Mouse (Mus musculus) forebrain, embryonic 11.5 days (tissue): ENCODE measurements around the gene Il34. TPM values are rescaled to one million over a fixed set of nuclear protein-coding genes. Genes with fewer than 3 reads are reported as not detected.

ENCODE experiments used
- ATAC-seq: fragments of 200-750 bp; cut with Nextera tagmentation; replicated peaks from 2 replicates; pipeline ENCODE4 v1.8.0; 2017; ENCODE audit warnings: moderate TSS enrichment; ENCODE audit not compliant: low FRiP score
- DNase-seq: peaks from one replicate; pipeline ENCODE4 v3.0.0-alpha.2; 2017; ENCODE audit warnings: low spot score
- H3K27ac ChIP-seq: fragments of 300-500 bp; sonication (generic); 2 replicates; pipeline ENCODE4 v1.5.1; 2014; ENCODE audit warnings: low read depth, low read length
- H3K27me3 ChIP-seq: fragments of 300-500 bp; sonication (generic); 2 replicates; pipeline ENCODE4 v1.6.1; 2014; ENCODE audit warnings: mild to moderate bottlenecking, low read length, mixed read lengths; ENCODE audit not compliant: control insufficient read depth, insufficient read depth
- H3K36me3 ChIP-seq: fragments of 300-500 bp; sonication (generic); 2 replicates; pipeline ENCODE4 v1.6.1; 2014; ENCODE audit warnings: mild to moderate bottlenecking, low read length, moderate library complexity, mixed read lengths; ENCODE audit not compliant: control insufficient read depth, insufficient read depth
- H3K4me1 ChIP-seq: fragments of 300-500 bp; sonication (generic); replicated peaks from 2 replicates; pipeline ENCODE4 v1.6.1; 2014; ENCODE audit warnings: low read length, mixed read lengths; ENCODE audit not compliant: control insufficient read depth, insufficient read depth
- H3K4me2 ChIP-seq: fragments of 300-500 bp; sonication (generic); 2 replicates; pipeline ENCODE4 v1.6.1; 2014; ENCODE audit warnings: low read depth, mild to moderate bottlenecking, low read length, moderate library complexity, mixed read lengths; ENCODE audit not compliant: severe bottlenecking
- H3K4me3 ChIP-seq: fragments of 300-500 bp; sonication (generic); 2 replicates; pipeline ENCODE4 v1.5.1; 2014; ENCODE audit warnings: low read depth, low read length
- H3K9ac ChIP-seq: fragments of 300-500 bp; sonication (generic); 2 replicates; pipeline ENCODE4 v1.6.1; 2014; ENCODE audit warnings: low read length
- H3K9me3 ChIP-seq: fragments of 300-500 bp; sonication (generic); 2 replicates; pipeline ENCODE4 v1.6.1; 2016; ENCODE audit warnings: low read length, mixed read lengths; ENCODE audit not compliant: control insufficient read depth
- WGBS: fragments of 180-500 bp; shearing (Covaris S2); extraction: QIAGEN DNeasy Blood & Tissue Kit; methylation state at CpG from one replicate; pipeline ENCODE4 v1.1.7; 2014; 5-methylcytosine and 5-hydroxymethylcytosine counted together
- polyA plus RNA-seq: library from polyadenylated mRNA; unstranded; fragments of >200 nt; fragmentation: Nextera tagmentation; extraction: Ambion mirVana; gene quantifications from 2 replicates; pipeline ENCODE4 v1.2.1, GENCODE M21; 2014

Gene Il34
- polyA plus RNA-seq, 1 experiment from 2014 or later, result 0.29 TPM

DNA sequence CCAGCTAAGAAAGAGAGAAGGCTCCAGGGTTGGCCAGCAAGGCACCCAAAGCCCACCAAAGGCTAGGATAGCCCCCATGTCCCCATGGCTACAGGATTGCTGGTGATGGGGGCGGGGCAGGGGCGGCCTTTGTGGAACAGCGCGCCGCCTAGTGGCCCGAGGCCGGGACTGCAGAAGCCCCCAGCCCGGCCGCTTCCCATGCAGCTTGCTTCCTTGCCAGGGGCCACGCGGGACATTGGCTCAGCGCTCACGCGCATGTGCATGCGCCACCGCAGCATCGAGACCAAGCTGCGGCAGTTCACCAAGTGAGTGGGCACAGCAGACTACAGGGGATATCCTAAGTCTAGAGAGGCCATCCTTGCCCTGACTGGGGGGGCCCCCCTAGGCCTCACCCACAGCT lies 78.8 kb downstream of the Il34 start:
- H3K27me3 ChIP-seq, result no peaks in the 10 kb centered on the region
- no peak overlapping the region for H3K4me2 ChIP-seq
- H3K27ac ChIP-seq, result no peak overlapping the region
- H3K4me1 ChIP-seq, result peaks cover 20% of the 10 kb centered on the region
- no peaks in the 10 kb centered on the region; the same call in 1 of the 2 replicates for H3K36me3 ChIP-seq
- peak; percentile 58 for ATAC-seq
- no peaks in the 10 kb centered on the region for H3K9me3 ChIP-seq
- 9% methylated on average over 18 of the region's 18 CpGs for WGBS
- no peak overlapping the region for H3K4me3 ChIP-seq
- no peak overlapping the region; the same call in 1 of the 2 replicates for H3K9ac ChIP-seq
- peak; percentile 92 for DNase-seq

DNA sequence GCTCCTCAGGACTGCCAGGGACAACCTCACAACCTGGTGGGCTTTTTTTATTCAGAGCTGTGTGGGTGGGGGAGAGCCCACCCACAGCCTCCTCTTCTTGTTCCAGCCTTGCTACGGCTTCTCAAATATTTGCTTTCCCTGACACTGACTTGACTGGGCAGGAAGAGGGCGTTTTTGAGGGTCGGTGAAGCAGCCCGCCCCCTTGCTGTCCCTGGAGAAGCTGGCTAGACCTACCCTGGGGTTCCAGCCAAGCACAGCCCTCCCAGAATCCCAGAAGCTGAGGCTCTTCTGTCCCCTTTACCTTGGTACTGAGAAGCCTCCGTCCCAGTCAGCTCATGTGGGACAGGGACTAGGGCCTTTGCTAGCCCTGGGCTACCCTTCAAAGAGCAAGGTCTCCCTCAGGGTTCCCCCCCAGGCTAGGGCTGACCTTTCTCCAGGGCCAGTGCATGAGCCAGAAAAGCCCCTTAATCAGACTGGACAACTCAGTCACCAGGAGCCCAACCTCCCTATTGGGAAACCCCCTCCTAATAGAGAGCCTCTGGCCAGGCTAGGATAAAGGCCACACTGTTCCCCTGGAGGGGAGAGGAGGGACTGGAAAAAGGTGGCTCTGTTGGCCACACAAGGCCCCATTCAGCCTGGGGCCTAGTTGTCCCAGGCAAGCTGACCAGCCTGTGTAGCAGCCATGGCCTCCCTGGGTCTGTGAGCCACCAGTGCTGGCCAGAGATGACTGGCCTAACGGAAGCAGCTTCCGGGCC lies 80.5 kb downstream of the Il34 start:
- Histone ChIP-seq H3K4me2 (no peak overlapping the region), H3K27me3 (no peaks in the 10 kb centered on the region), H3K4me3 (no peak overlapping the region), H3K27ac (peak overlapping the region; percentile 51), H3K4me1 (peaks cover 23% of the 10 kb centered on the region), H3K9ac (peak overlapping the region; percentile 23), H3K9me3 (no peaks in the 10 kb centered on the region), H3K36me3 (no peaks in the 10 kb centered on the region; the same call in 1 of the 2 replicates)
- DNase-seq, result peak; percentile 49
- WGBS, result 33% methylated on average over 7 of the region's 7 CpGs
- ATAC-seq, result no peak

DNA sequence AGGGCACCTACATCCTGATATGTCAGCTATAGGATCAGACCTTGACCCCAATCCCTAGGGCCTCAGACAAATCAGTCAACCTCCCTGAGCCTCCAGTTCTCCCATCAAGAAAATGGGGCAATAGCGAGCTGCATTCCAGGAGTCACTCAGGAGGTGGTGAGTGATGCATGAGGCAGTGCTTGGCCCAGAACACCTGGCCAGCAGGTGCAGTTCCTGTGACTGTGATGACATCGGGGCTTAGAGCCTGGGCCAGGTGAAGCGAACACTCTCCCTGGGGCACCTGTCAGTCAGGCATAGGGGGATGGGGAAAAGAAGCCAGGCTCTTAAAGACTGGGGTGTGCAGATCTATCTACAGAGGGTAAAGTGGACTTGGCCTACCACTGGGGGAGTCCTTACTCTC lies 81.2 kb downstream of the Il34 start:
- Histone ChIP-seq H3K27ac (no peak overlapping the region), H3K4me1 (peaks cover 23% of the 10 kb centered on the region), H3K36me3 (no peaks in the 10 kb centered on the region; the same call in 1 of the 2 replicates), H3K9ac (peak overlapping the region; percentile 8), H3K4me2 (no peak overlapping the region), H3K27me3 (no peaks in the 10 kb centered on the region), H3K9me3 (no peaks in the 10 kb centered on the region), H3K4me3 (no peak overlapping the region)
- no peak for ATAC-seq
- 78% methylated on average over 3 of the region's 3 CpGs for WGBS
- no peak for DNase-seq

DNA sequence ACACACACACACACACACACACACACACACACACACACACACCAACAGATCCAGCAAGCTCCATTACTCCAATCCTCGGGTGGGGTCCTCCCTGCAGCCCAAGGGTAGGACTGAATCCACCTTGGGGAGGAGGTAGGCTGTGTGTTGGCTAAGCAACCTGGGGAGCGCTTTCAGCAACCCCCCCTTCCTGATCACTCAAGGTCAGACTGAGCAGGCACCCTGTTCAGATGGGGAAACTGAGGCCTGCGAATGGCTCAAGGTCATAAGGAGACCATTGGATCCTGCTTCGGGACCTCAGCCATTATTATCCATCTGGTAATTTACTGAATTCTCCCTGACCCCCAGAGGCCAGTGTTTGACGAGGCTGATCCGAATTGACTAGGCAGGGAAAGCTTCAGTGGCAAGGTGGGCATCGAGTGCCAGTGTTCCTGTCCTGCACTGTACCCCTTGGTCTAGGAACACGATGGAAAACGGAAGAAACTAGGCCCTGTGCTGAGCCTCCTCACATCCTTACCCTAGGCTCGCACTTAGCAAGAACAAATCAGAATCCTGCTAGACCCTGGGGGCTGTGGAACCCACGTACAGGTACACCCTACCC lies 83.2 kb downstream of the Il34 start:
- Histone ChIP-seq H3K4me2 (peak overlapping the region; percentile 61), H3K36me3 (no peaks in the 10 kb centered on the region; the same call in 1 of the 2 replicates), H3K4me1 (peaks cover 27% of the 10 kb centered on the region), H3K4me3 (peak overlapping the region; percentile 71), H3K9ac (peak overlapping the region; percentile 83), H3K27me3 (no peaks in the 10 kb centered on the region), H3K27ac (no peak overlapping the region), H3K9me3 (no peaks in the 10 kb centered on the region)
- ATAC-seq (no peak), DNase-seq (no peak)
- 57% methylated on average over 11 of the region's 11 CpGs for WGBS

DNA sequence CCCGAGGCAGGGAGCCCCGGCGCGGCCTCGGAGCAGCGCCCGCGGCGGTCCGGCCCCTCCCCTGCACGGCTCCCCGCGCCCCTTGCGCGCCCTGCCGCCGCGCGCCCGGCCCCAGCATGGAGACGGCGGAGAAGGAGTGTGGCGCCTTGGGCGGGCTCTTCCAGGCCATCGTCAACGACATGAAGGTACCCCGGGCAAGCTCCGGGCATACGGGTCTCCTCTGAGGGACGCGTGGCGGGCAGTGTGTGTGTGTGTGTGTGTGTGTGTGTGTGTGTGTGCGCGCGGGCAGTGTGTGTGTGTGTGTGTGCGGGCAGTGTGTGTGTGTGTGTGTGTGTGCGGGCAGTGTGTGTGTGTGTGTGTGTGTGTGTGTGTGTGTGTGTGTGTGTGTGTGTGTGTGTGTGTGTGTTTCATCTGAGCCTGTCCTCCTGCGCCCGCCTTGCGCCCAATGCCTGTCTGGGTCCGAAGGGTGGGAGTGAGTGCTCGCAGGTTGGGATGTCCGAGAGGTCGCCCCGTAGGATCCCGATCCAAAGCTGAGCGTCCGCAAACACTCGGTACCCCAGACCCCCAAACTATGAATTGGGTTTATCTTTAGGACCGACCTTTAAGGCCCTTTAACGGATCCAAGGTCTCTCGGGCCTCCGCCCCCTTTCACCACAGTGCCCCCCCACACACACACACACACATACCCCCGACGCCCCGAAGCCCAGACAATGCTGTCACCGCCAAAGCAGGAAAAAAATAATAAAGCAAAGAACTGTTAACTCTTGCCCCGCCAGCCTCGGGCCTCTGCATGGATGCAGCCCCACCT lies 83.9 kb downstream of the Il34 start:
- H3K27me3 ChIP-seq, result no peaks in the 10 kb centered on the region
- under 1% methylated on average over 56 of the region's 59 CpGs for WGBS
- H3K9me3 ChIP-seq, result no peaks in the 10 kb centered on the region
- peak; percentile 80 for DNase-seq
- peaks cover 25% of the 10 kb centered on the region for H3K4me1 ChIP-seq
- peak overlapping the region; percentile 61 for H3K4me2 ChIP-seq
- H3K4me3 ChIP-seq, result peak overlapping the region; percentile 71
- ATAC-seq, result peak; percentile 64
- no peaks in the 10 kb centered on the region for H3K36me3 ChIP-seq
- H3K27ac ChIP-seq, result peak overlapping the region; percentile 60; the same call in 1 of the 2 replicates
- H3K9ac ChIP-seq, result peak overlapping the region; percentile 83

DNA sequence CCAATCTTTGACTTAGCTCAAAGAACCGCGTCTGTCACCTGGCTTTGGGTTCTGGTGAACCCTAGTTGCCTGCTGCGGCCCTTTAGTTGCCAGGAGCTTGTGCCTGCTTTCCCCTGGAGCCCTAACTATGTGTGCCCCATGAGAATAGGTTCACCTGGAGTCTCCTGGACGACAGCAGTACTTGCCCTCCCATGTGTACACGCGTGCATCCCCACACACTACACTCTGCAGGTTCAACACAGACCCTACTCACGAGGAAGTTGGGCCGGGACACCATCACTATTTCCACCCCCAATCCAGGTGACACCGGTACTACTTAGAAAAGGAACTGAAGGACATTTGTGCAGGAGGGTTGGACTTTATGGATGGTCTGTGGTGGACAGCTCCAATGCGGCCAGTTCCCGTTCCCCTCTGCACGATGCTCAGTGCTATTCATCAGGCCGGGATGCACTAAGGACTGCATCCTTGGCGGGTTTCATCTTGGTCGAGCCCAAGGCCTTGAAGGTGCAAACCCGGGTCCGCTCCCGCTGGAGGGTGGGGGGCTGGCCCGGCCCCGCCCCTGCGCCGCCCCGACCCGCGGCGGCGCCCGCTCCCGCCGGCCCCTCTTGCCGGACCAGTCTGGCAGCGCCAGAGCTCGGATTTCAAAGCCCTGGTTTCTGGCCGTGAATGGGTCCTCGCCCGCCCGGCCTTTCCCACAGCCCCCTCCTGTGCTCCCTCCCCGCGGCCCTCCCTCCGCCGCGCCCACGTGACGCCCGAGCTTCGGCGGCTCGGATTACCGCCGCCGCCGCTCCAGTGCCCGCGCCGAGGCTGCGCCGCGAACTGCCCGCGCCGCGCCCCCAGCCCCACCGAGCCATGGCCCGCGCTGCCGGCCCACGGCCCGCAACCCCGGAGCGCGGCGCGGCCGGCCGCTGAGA lies 84.8 kb downstream of the Il34 start, which contains the start of gene Mtss1l:
Gene Mtss1l, plus strand, starts transcription at position 792 of the 914 bp plus-strand sequence.
- no peaks in the 10 kb centered on the region for H3K27me3 ChIP-seq
- peaks cover 25% of the 10 kb centered on the region for H3K4me1 ChIP-seq
- no peaks in the 10 kb centered on the region for H3K9me3 ChIP-seq
- H3K9ac ChIP-seq, result peak within 1 kb of the TSS; percentile 83
- H3K27ac ChIP-seq, result peak within 1 kb of the TSS; percentile 73
- peak within 1 kb of the TSS; percentile 61 for H3K4me2 ChIP-seq
- ATAC-seq (peak; percentile 92), DNase-seq (peak; percentile 95)
- H3K4me3 ChIP-seq, result peak within 1 kb of the TSS; percentile 71
- H3K36me3 ChIP-seq, result no peaks in the 10 kb centered on the region
- whole genome bisulfite sequencing, result 4% methylated on average over 73 of the region's 75 CpGs

DNA sequence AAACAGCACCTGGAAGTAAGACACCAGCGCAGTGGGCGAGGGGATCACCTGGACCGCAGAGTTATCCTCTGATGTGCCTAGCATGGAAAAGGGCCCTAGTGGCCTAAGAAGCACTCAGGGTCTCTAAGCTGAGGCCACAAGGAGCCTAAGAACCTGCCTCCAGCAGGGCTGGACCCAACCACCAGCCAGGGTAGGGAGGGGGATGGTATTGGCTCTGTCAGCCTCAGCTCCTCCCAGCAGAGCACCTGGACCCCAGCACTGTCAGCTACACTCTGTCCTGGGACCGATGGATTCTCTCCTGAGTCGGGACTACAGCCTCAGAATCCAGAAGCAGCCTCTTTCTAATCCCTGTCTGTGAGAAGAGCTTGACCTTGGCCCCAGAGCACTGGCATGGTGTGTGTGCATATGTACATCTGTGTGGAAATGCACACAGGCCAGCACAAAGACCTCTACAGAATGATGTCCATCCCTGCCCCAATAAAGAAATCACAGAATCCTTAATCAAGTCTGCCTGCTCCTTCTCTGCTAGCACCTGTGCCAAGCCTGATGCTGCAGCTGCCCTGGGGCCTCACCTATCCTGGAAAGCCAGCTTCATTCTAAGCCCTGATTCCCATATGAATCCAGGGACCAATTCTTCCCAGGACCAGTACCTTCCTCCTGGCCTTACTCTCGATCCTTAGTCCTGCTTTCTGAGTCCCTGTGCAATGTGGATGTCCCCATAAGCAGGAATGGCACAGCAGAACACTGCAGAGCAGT lies 85.6 kb downstream of the Il34 start:
- no peak for ATAC-seq
- H3K9me3 ChIP-seq, result no peaks in the 10 kb centered on the region
- H3K4me2 ChIP-seq, result no peak overlapping the region; the same call in 1 of the 2 replicates
- no peaks in the 10 kb centered on the region for H3K27me3 ChIP-seq
- H3K4me3 ChIP-seq, result no peak overlapping the region
- no peak overlapping the region; the same call in 1 of the 2 replicates for H3K27ac ChIP-seq
- no peak for DNase-seq
- no peak overlapping the region; the same call in 1 of the 2 replicates for H3K9ac ChIP-seq
- H3K4me1 ChIP-seq, result peaks cover 19% of the 10 kb centered on the region
- 51% methylated on average over 6 of the region's 6 CpGs for WGBS
- H3K36me3 ChIP-seq, result peaks cover 2% of the 10 kb centered on the region; the same call in 1 of the 2 replicates
